ENCODE assay signal across 25 mouse cellular contexts in genomic region chr9:27643916-27644315, GRCm38 (mm10).
DNase-seq lines count a peak whose midpoint lies in the region; ATAC-seq and TF ChIP-seq lines count a peak whose summit lies in the region.
"Had no signal": no experiment of that assay in that cellular context is flagged by ENCODE, and none has a peak within 500 bp of the region (broad histone marks: within the 10 kb centered on the region; RNA-seq: fewer than 3 reads in every experiment).

No protein-coding gene starts in this region.

- no peaks in the 10 kb centered on the region for H3K27me3 ChIP-seq in heart, embryonic 13.5 days (replicated peaks)
- H3K27me3 ChIP-seq in hindbrain, postnatal 0 days (ENCODE audit: insufficient read depth, low read length): no peaks in the 10 kb centered on the region
- 0 out of 2 replicates have a peak, but pooled peaks cover 8% of the 10 kb centered on the region for H3K27me3 ChIP-seq in hindbrain, embryonic 13.5 days
- no peaks in the 10 kb centered on the region for H3K27me3 ChIP-seq in midbrain, postnatal 0 days (ENCODE audit: insufficient read depth, low read length)
- H3K27me3 ChIP-seq in midbrain, embryonic 15.5 days (replicated peaks): no peaks in the 10 kb centered on the region
- H3K27me3 ChIP-seq: CH12.LX; embryonic facial prominence, embryonic 13.5 days; forebrain, embryonic 12.5 days; liver, embryonic 13.5 days; lung, embryonic 15.5 days; midbrain, embryonic 13.5 days; neural tube, embryonic 12.5 days had no signal

- peak overlapping the region; percentile 32 for H3K27ac ChIP-seq in heart, embryonic 13.5 days (replicated peaks)
- H3K27ac ChIP-seq in hindbrain, postnatal 0 days: no peak overlapping the region
- H3K27ac ChIP-seq in hindbrain, embryonic 13.5 days: no peak overlapping the region
- no peak overlapping the region for H3K27ac ChIP-seq in midbrain, postnatal 0 days (ENCODE audit: low read depth, low read length)
- no peak overlapping the region for H3K27ac ChIP-seq in midbrain, embryonic 15.5 days
- H3K27ac ChIP-seq: embryonic facial prominence, embryonic 13.5 days; forebrain, embryonic 12.5 days; hindbrain, embryonic 10.5 days; layer of hippocampus, adult 2 months; liver, embryonic 13.5 days; lung, embryonic 15.5 days; midbrain, embryonic 13.5 days; neural tube, embryonic 12.5 days had no signal

- H3K9ac ChIP-seq in heart, embryonic 13.5 days: no peak overlapping the region
- H3K9ac ChIP-seq in hindbrain, postnatal 0 days (replicated peaks; ENCODE audit: low read length): no peak overlapping the region
- H3K9ac ChIP-seq in hindbrain, embryonic 13.5 days: no peak overlapping the region
- H3K9ac ChIP-seq in midbrain, postnatal 0 days (replicated peaks; ENCODE audit: low read length, poor library complexity, severe bottlenecking): no peak overlapping the region
- no peak overlapping the region for H3K9ac ChIP-seq in midbrain, embryonic 15.5 days
- H3K9ac ChIP-seq: embryonic facial prominence, embryonic 13.5 days; forebrain, embryonic 12.5 days; liver, embryonic 13.5 days; lung, embryonic 15.5 days; midbrain, embryonic 13.5 days; neural tube, embryonic 12.5 days had no signal

- TF ChIP-seq CTCF in hindbrain, postnatal 0 days (IDR thresholded peaks at IDR 0.05; ENCODE audit: low read depth): no peak
- TF ChIP-seq CTCF in midbrain, postnatal 0 days (IDR thresholded peaks at IDR 0.05): no peak

- no peaks in the 10 kb centered on the region for H3K9me3 ChIP-seq in heart, embryonic 13.5 days
- no peaks in the 10 kb centered on the region for H3K9me3 ChIP-seq in hindbrain, postnatal 0 days (ENCODE audit: low read length)
- no peaks in the 10 kb centered on the region for H3K9me3 ChIP-seq in hindbrain, embryonic 13.5 days
- H3K9me3 ChIP-seq in midbrain, postnatal 0 days (ENCODE audit: low read length): no peaks in the 10 kb centered on the region
- H3K9me3 ChIP-seq in midbrain, embryonic 15.5 days: no peaks in the 10 kb centered on the region
- H3K9me3 ChIP-seq: embryonic facial prominence, embryonic 13.5 days; forebrain, embryonic 12.5 days; G1E; hindbrain, embryonic 10.5 days; liver, embryonic 13.5 days; lung, embryonic 15.5 days; midbrain, embryonic 13.5 days; neural tube, embryonic 12.5 days had no signal

- no peaks in the 10 kb centered on the region for H3K36me3 ChIP-seq in heart, embryonic 13.5 days
- no peaks in the 10 kb centered on the region for H3K36me3 ChIP-seq in hindbrain, postnatal 0 days (ENCODE audit: insufficient read depth, low read length)
- no peaks in the 10 kb centered on the region for H3K36me3 ChIP-seq in hindbrain, embryonic 13.5 days
- H3K36me3 ChIP-seq in midbrain, postnatal 0 days (ENCODE audit: insufficient read depth, low read length): no peaks in the 10 kb centered on the region
- H3K36me3 ChIP-seq in midbrain, embryonic 15.5 days (replicated peaks): no peaks in the 10 kb centered on the region
- H3K36me3 ChIP-seq: embryonic facial prominence, embryonic 13.5 days; forebrain, embryonic 12.5 days; G1E; hindbrain, embryonic 10.5 days; liver, embryonic 13.5 days; lung, embryonic 15.5 days; midbrain, embryonic 13.5 days; neural tube, embryonic 12.5 days had no signal

- DNase-seq in heart, adult 9 months (ENCODE audit: low spot score in 2 of 2): no peak
- DNase-seq in hindbrain, postnatal 0 days (ENCODE audit: low spot score): peak; percentile 64
- peak; percentile 59 for DNase-seq in midbrain, postnatal 0 days (ENCODE audit: low spot score)
- no peak for DNase-seq in right cerebral cortex, postnatal 4 days
- DNase-seq: adrenal gland, postnatal 10 days; B cell, adult 2 months; cerebellum, adult 9-11 months; gastrocnemius, postnatal 25 days; kidney, postnatal 25 days; liver, embryonic 13.5 days; right cerebral cortex, postnatal 25 days had no signal

- H3K4me2 ChIP-seq in heart, embryonic 13.5 days: no peak overlapping the region
- no peak overlapping the region for H3K4me2 ChIP-seq in hindbrain, postnatal 0 days (ENCODE audit: low read depth, low read length)
- H3K4me2 ChIP-seq in hindbrain, embryonic 13.5 days: no peak overlapping the region
- no peak overlapping the region for H3K4me2 ChIP-seq in midbrain, postnatal 0 days (ENCODE audit: low read depth, low read length, poor library complexity, severe bottlenecking)
- no peak overlapping the region for H3K4me2 ChIP-seq in midbrain, embryonic 15.5 days
- H3K4me2 ChIP-seq: embryonic facial prominence, embryonic 13.5 days; forebrain, embryonic 12.5 days; liver, embryonic 13.5 days; lung, embryonic 15.5 days; midbrain, embryonic 13.5 days; neural tube, embryonic 12.5 days had no signal

- H3K4me1 ChIP-seq in heart, embryonic 13.5 days: peaks cover 16% of the 10 kb centered on the region
- H3K4me1 ChIP-seq in hindbrain, postnatal 0 days (ENCODE audit: insufficient read depth, low read length): no peaks in the 10 kb centered on the region
- H3K4me1 ChIP-seq in hindbrain, embryonic 13.5 days (replicated peaks): no peaks in the 10 kb centered on the region; the same call in 1 of the 2 replicates
- H3K4me1 ChIP-seq in midbrain, postnatal 0 days (ENCODE audit: insufficient read depth, low read length): no peaks in the 10 kb centered on the region
- H3K4me1 ChIP-seq in midbrain, embryonic 15.5 days: no peaks in the 10 kb centered on the region
- H3K4me1 ChIP-seq: embryonic facial prominence, embryonic 13.5 days; hindbrain, embryonic 10.5 days; lung, embryonic 15.5 days; midbrain, embryonic 13.5 days; neural tube, embryonic 12.5 days had no signal

- no peak overlapping the region for H3K4me3 ChIP-seq in heart, embryonic 13.5 days
- H3K4me3 ChIP-seq in hindbrain, postnatal 0 days (ENCODE audit: low read length): no peak overlapping the region
- no peak overlapping the region for H3K4me3 ChIP-seq in hindbrain, embryonic 13.5 days
- H3K4me3 ChIP-seq in midbrain, postnatal 0 days (ENCODE audit: low read depth, low read length): no peak overlapping the region
- no peak overlapping the region for H3K4me3 ChIP-seq in midbrain, embryonic 15.5 days
- H3K4me3 ChIP-seq: embryonic facial prominence, embryonic 13.5 days; erythroblast, embryonic 14.5 days; forebrain, embryonic 12.5 days; hindbrain, embryonic 10.5 days; layer of hippocampus, adult 2 months; liver, embryonic 13.5 days; lung, embryonic 15.5 days; midbrain, embryonic 13.5 days; neural tube, embryonic 12.5 days had no signal

- ATAC-seq in heart, embryonic 13.5 days (ENCODE audit: extremely low read depth, insufficient number of reproducible peaks, low FRiP score, low TSS enrichment): no peak
- ATAC-seq in hindbrain, postnatal 0 days: no peak
- no peak for ATAC-seq in hindbrain, embryonic 13.5 days (ENCODE audit: low FRiP score)
- ATAC-seq in midbrain, postnatal 0 days (ENCODE audit: low FRiP score): no peak
- no peak for ATAC-seq in midbrain, embryonic 15.5 days (replicated peaks)
- ATAC-seq: intestine, postnatal 0 days; midbrain, embryonic 13.5 days had no signal

Comparison
In these comparisons a context has a peak if more than half of its experiments do, and no peak if none do; other contexts are left out.
1. DNase-seq: peak in hindbrain, postnatal 0 days (single experiment) and midbrain, postnatal 0 days (single experiment); none in heart, adult 9 months (0 of 2) and right cerebral cortex, postnatal 4 days (single experiment).